Mouse (Mus musculus): ENCODE measurements around the gene Gpbar1.

GRCm38 (mm10) chr1:74281372-74281771 is 3.0 kb downstream of the Gpbar1 start:
- TF ChIP-seq POLR2A (IDR thresholded peaks at IDR 0.05; ENCODE audit: extremely low read depth, insufficient read depth, low read length) (no peak), CTCF (IDR thresholded peaks at IDR 0.05; ENCODE audit: low read depth, low read length) (no peak)
